Mouse (Mus musculus) myocyte (in vitro differentiated cells): ENCODE results near the gene Adap1.

ENCODE experiments used
- CEBPB ChIP-seq: IDR thresholded peaks from 2 replicates; pipeline ENCODE4 v1.6.1; 2011; ENCODE audit warnings: mild to moderate bottlenecking, moderate library complexity; ENCODE audit not compliant: poor library complexity, insufficient read depth, severe bottlenecking
- MAX ChIP-seq: IDR thresholded peaks from one replicate; pipeline ENCODE4 v1.6.1; 2011; ENCODE audit warnings: low read depth, mild to moderate bottlenecking, control low read depth
- MYOD1 ChIP-seq, 3 experiments: IDR thresholded peaks; one replicate each; pipeline ENCODE4 v1.6.1; 2011; ENCODE audit warnings: control low read depth in 2 of 3, low read depth in 2 of 3, mild to moderate bottlenecking in 2 of 3, moderate library complexity in 1 of 3; ENCODE audit not compliant: insufficient read length in 2 of 3, control insufficient read depth in 1 of 3
- MYOG ChIP-seq, 3 experiments: IDR thresholded peaks; one replicate each; pipeline ENCODE4 v1.6.1; 2011; ENCODE audit warnings: control low read depth in 2 of 3, low read depth in 2 of 3, mild to moderate bottlenecking in 2 of 3; ENCODE audit not compliant: insufficient read length in 2 of 3, control insufficient read depth in 1 of 3, insufficient read depth in 1 of 3
- POLR2A ChIP-seq: IDR thresholded peaks from one replicate; pipeline ENCODE4 v1.6.1; 2011; ENCODE audit warnings: low read depth, mild to moderate bottlenecking, control low read depth, moderate library complexity; ENCODE audit not compliant: insufficient read length
- REST ChIP-seq: IDR thresholded peaks from one replicate; pipeline ENCODE4 v1.6.1; 2011; ENCODE audit warnings: mild to moderate bottlenecking, control low read depth, moderate library complexity; ENCODE audit not compliant: insufficient read depth, insufficient read length
- TCF12 ChIP-seq: IDR thresholded peaks from one replicate; pipeline ENCODE4 v1.6.1; 2011; ENCODE audit warnings: mild to moderate bottlenecking, control low read depth; ENCODE audit not compliant: poor library complexity, insufficient read depth, severe bottlenecking
- TCF3 ChIP-seq: IDR thresholded peaks from one replicate; pipeline ENCODE4 v1.6.1; 2011; ENCODE audit warnings: low read depth, control low read depth; ENCODE audit not compliant: insufficient read length
- USF1 ChIP-seq: IDR thresholded peaks from one replicate; pipeline ENCODE4 v1.6.1; 2011; ENCODE audit warnings: low read depth, mild to moderate bottlenecking, control low read depth, moderate library complexity

GRCm38 (mm10) chr5:139271994-139272554 lies 53.3 kb downstream of the Adap1 start:
- TF ChIP-seq POLR2A = no peak
- TF ChIP-seq MYOD1 (IDR thresholded peaks at IDR 0.05; ENCODE audit: control insufficient read depth in 1 of 3, insufficient read length in 2 of 3, low read depth in 2 of 3) = peak in 1 of 3 experiments; percentile 21
- TF ChIP-seq MYOG (IDR thresholded peaks at IDR 0.05; ENCODE audit: control insufficient read depth in 1 of 3, insufficient read depth in 1 of 3, insufficient read length in 2 of 3, low read depth in 2 of 3) = peak in 1 of 3 experiments; percentile 65
- TF ChIP-seq USF1 = no peak
- TF ChIP-seq MAX = no peak
- TF ChIP-seq CEBPB = no peak
- TF ChIP-seq TCF3 = no peak
- no peak for TF ChIP-seq REST
- no peak for TF ChIP-seq TCF12
